Mouse (Mus musculus) kidney, postnatal 0 days (tissue): ENCODE results near the gene Zan. TPM values are rescaled to one million over a fixed set of nuclear protein-coding genes. Genes with fewer than 3 reads are reported as not detected.

Source experiments
- ATAC-seq: fragments of 200-750 bp; cut with Nextera tagmentation; replicated peaks from 2 replicates; pipeline ENCODE4 v1.8.0; 2017; ENCODE audit warnings: low read depth, moderate number of reproducible peaks, moderate TSS enrichment, moderate library complexity; ENCODE audit not compliant: low FRiP score
- DNase-seq: peaks from one replicate; pipeline ENCODE4 v3.0.0-alpha.2; 2016; ENCODE audit warnings: low spot score
- H3K27ac ChIP-seq: fragments of 300-500 bp; sonication (generic); 2 replicates; pipeline ENCODE4 v1.5.1; 2014; ENCODE audit warnings: mild to moderate bottlenecking
- H3K27me3 ChIP-seq: fragments of 300-500 bp; sonication (generic); 2 replicates; pipeline ENCODE4 v1.6.1; 2014; ENCODE audit warnings: low read length, mixed read lengths; ENCODE audit not compliant: insufficient read depth
- H3K36me3 ChIP-seq: fragments of 300-500 bp; sonication (generic); 2 replicates; pipeline ENCODE4 v1.6.1; 2014; ENCODE audit warnings: low read length, mixed read lengths; ENCODE audit not compliant: insufficient read depth
- H3K4me1 ChIP-seq: fragments of 300-500 bp; sonication (generic); replicated peaks from 2 replicates; pipeline ENCODE4 v1.6.1; 2014; ENCODE audit warnings: antibody characterized with exemption, low read length, mixed read lengths; ENCODE audit not compliant: insufficient read depth
- H3K4me2 ChIP-seq: fragments of 300-500 bp; sonication (generic); 2 replicates; pipeline ENCODE4 v1.6.1; 2014; ENCODE audit warnings: mild to moderate bottlenecking, low read length, moderate library complexity, mixed read lengths
- H3K4me3 ChIP-seq: fragments of 300-500 bp; sonication (generic); replicated peaks from 2 replicates; pipeline ENCODE4 v1.5.1; 2014; ENCODE audit warnings: low read depth, low read length
- H3K9ac ChIP-seq: fragments of 300-500 bp; sonication (generic); 2 replicates; pipeline ENCODE4 v1.6.1; 2014; ENCODE audit warnings: low read depth, low read length
- H3K9me3 ChIP-seq: fragments of 300-500 bp; sonication (generic); replicated peaks from 2 replicates; pipeline ENCODE4 v1.6.1; 2016; ENCODE audit warnings: low read length, inconsistent platforms, mixed read lengths
- CTCF ChIP-seq: IDR thresholded peaks from 2 replicates; pipeline ENCODE4 v1.5.1; 2016; ENCODE audit warnings: antibody characterized with exemption, low read depth, mild to moderate bottlenecking, moderate library complexity
- WGBS: fragments of 180-500 bp; shearing (Covaris S2); extraction: QIAGEN DNeasy Blood & Tissue Kit; methylation state at CpG from one replicate; pipeline ENCODE4 v1.1.7; 2014; 5-methylcytosine and 5-hydroxymethylcytosine counted together
- polyA plus RNA-seq: library from polyadenylated mRNA; unstranded; fragments of >200 nt; fragmentation: Nextera tagmentation; extraction: Ambion mirVana; gene quantifications from 2 replicates; pipeline ENCODE4 v1.2.1, GENCODE M21; 2015

Gene Zan
- polyA plus RNA-seq, 1 experiment from 2014 or later = 0.16 TPM

DNA sequence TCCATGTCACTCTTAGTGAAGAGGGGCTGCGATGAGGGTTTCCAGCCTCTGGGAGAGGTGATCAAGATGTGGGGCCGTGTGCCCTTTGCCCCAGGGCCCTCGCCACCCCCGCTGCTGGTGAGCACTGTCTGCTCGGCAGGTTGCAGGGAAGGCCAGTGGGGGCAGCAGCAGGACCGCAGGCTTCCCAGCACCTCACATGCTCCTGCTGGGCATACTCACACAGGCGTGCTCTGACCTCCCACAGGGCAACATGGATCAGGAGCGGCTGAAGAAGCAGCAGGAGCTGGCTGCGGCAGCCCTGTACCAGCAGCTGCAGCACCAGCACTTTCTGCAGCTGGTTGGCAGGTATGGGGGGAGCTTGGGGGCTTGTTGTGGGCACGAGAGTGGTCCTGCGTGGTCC is 45.8 kb upstream of the Zan start:
- H3K4me2 ChIP-seq = no peak overlapping the region
- TF ChIP-seq CTCF = no peak

DNA sequence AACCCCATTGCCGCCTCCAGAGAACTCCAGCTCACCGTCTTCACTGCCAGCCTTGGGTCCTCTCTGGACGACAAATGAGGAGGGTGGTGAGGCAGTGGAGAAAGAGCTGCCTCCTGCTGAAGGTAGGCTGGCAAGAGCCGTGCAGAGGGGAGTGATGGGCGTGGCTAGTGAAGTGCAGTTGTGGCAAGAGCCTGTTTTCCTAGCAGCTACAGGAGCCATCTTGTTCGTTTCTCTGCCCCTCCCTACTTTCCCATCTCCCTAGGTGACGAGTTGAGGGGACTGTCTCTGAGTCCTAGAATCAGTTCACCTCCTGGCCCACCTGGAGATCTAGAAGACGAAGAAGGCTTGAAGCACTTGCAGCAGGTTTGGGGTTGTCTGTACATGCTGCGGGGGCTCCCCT is 45.0 kb upstream of the Zan start:
- no peak for ATAC-seq
- no peak for TF ChIP-seq CTCF
- WGBS = 77% methylated on average over 9 of the region's 9 CpGs

More for the DNA sequence above, 45.8 kb upstream of the Zan start:
- H3K9me3 ChIP-seq = no peaks in the 10 kb centered on the region
- H3K36me3 ChIP-seq = peaks cover 71% of the 10 kb centered on the region
- no peaks in the 10 kb centered on the region for H3K4me1 ChIP-seq
- H3K27ac ChIP-seq = no peak overlapping the region
- WGBS = 79% methylated on average over 11 of the region's 11 CpGs
- no peaks in the 10 kb centered on the region for H3K27me3 ChIP-seq
- DNase-seq (no peak), ATAC-seq (no peak)
- no peak overlapping the region for H3K4me3 ChIP-seq
- no peak overlapping the region for H3K9ac ChIP-seq

DNA sequence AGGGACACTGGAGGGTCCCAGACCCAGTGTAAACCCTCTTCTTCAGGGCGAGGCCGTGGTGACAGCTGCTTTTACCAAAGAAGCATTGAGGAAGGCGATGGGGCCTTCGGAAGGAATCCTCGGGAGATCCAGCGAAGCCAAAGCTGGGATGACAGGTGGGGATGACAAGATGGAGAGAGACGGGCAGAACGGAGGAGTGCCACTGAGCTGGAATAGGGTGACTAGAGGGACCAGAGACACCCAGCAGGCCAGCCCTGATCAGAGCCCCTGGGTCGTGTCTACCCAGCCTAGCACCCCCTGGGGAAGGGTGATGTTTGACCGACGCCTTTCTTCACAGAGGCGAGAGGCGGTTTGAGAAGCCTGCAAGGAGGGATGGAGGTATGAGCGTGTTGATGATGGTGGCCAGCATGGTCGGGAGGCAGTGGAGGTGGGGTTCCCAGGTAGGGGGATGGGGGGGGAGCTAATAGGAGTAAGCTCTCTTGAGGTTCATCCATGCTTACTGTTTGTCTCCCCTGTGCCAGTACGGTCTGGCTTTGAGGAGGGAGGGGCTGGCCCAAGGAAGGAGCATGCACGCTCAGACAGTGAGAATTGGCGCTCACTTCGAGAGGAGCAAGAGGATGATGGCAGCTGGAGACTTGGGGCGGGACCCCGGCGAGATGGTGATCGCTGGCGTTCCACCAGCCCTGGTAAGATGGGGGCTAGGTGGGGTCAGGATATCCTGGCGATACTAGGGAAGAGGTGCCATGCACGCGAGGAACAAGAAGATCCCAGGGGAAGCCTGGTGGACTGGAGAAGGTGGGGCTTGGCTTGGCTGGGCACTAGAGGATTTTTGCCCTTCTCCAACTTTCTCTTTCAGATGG is 43.1 kb upstream of the Zan start:
- no peak for ATAC-seq
- WGBS = 88% methylated on average over 27 of the region's 27 CpGs
- H3K9ac ChIP-seq = no peak overlapping the region

More for the DNA sequence above, 45.0 kb upstream of the Zan start:
- Histone ChIP-seq H3K27ac (no peak overlapping the region), H3K4me2 (no peak overlapping the region), H3K4me1 (no peaks in the 10 kb centered on the region), H3K27me3 (no peaks in the 10 kb centered on the region), H3K36me3 (peaks cover 65% of the 10 kb centered on the region), H3K4me3 (no peak overlapping the region), H3K9ac (no peak overlapping the region), H3K9me3 (no peaks in the 10 kb centered on the region)
- DNase-seq = no peak

DNA sequence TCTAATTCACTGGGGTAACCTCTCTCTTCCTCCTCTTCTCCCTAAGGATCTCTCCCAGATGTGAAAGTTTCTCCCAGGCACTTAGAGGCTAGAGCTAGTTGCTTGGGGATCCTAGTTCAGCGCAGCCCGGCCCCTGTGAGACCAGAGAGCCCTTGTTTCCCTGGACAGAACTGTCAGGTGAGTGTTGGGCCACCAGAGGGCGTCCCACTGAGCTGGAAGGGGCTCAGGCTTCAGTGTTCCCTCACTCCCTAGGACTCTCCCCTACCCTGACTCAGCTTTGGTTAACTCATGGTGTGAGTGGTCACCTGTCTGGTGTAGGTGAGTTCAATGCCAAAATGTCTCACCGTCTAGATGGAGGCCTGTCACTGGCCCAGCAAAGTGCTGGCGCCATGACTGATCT is 41.6 kb upstream of the Zan start, which contains the start of gene Gigyf1:
Gene Gigyf1 (plus strand): TSS at position 113 of the 400 bp plus-strand sequence.
- no peaks in the 10 kb centered on the region for H3K27me3 ChIP-seq
- no peaks in the 10 kb centered on the region for H3K4me1 ChIP-seq
- TF ChIP-seq CTCF = peak; percentile 67
- DNase-seq (peak; percentile 43), ATAC-seq (no peak; the same call in 1 of the 2 replicates)
- no peaks in the 10 kb centered on the region for H3K9me3 ChIP-seq
- no peak within 1 kb of the TSS for H3K4me2 ChIP-seq
- peaks cover 47% of the 10 kb centered on the region for H3K36me3 ChIP-seq
- no peak within 1 kb of the TSS for H3K9ac ChIP-seq
- H3K27ac ChIP-seq = no peak within 1 kb of the TSS
- no peak within 1 kb of the TSS for H3K4me3 ChIP-seq
- WGBS = 75% methylated on average over 5 of the region's 5 CpGs

More for the DNA sequence above, 43.1 kb upstream of the Zan start:
- H3K36me3 ChIP-seq = peaks cover 57% of the 10 kb centered on the region
- H3K4me2 ChIP-seq = no peak overlapping the region
- no peaks in the 10 kb centered on the region for H3K27me3 ChIP-seq
- no peak overlapping the region for H3K4me3 ChIP-seq
- DNase-seq = no peak
- H3K27ac ChIP-seq = no peak overlapping the region
- TF ChIP-seq CTCF = no peak
- no peaks in the 10 kb centered on the region for H3K9me3 ChIP-seq
- H3K4me1 ChIP-seq = no peaks in the 10 kb centered on the region

DNA sequence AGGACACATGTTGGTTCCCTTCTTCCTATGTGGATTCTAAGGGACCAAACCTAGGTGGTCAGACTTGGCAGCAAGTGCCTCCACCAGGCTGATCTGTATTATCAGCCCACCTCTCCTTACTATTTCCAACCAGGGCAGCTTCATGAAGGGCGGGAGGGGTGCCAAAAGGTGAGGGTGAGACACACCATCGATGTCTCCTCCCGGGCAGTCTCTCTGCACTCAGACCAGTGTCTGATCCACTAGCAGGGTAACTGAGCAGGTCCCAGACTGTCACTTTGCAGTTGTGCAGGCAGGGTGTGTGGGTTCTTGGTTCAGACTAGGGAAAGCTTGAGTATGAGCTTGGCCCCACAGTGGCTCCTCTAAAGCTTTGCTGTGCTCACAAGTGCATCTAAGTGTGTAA is 37.9 kb upstream of the Zan start:
- Histone ChIP-seq H3K4me2 (no peak overlapping the region), H3K27ac (no peak overlapping the region), H3K4me1 (peaks cover 7% of the 10 kb centered on the region; the same call in 1 of the 2 replicates), H3K9me3 (no peaks in the 10 kb centered on the region), H3K27me3 (no peaks in the 10 kb centered on the region), H3K9ac (no peak overlapping the region), H3K36me3 (peaks cover 14% of the 10 kb centered on the region), H3K4me3 (no peak overlapping the region)
- DNase-seq = no peak
- no peak for TF ChIP-seq CTCF
- 95% methylated on average over 3 of the region's 3 CpGs for WGBS
- ATAC-seq = no peak

DNA sequence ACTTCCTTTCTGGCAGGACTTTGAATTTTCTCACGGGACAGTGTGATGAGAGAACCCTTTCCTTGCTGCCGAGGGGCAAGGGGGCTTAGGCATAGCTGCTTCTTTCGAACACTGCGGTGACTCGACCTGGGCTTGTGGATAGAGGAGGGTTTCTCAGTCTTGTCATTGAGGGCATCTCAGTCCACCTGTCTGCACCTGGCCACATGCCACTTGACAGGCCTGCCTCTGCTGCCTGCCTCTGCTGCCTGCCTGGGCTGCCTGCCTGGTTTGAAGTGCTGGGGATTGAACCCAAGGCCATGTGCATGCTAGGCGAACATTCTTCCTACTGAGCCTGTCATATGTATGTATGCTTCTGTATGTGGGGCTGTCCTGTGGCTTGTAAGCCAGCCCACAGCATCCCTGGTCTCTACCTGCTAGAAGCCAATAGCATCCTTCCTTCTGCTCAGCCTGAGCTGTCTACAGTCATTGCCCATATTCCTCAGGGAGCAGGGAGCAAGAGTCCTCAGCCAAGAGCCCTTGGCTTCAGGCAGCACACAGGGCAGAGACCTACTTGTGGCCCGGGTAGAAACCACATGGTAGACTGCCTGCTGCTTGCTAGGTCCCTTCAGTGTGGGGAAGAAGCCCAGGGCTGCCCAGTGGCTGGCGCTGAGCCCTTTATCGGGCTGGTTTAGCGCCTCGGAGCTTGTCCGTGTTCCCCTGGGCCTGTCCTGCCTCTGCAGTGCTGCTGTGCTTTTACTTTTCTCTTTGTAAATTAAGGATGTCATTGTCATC is 37.3 kb upstream of the Zan start:
- no peak overlapping the region for H3K4me2 ChIP-seq
- H3K27me3 ChIP-seq = no peaks in the 10 kb centered on the region
- H3K27ac ChIP-seq = no peak overlapping the region
- no peak overlapping the region; the same call in 1 of the 2 replicates for H3K9ac ChIP-seq
- H3K36me3 ChIP-seq = peaks cover 7% of the 10 kb centered on the region; the same call in 1 of the 2 replicates
- DNase-seq = no peak
- no peak overlapping the region for H3K4me3 ChIP-seq
- H3K4me1 ChIP-seq = peaks cover 7% of the 10 kb centered on the region; the same call in 1 of the 2 replicates
- no peak for ATAC-seq
- H3K9me3 ChIP-seq = no peaks in the 10 kb centered on the region
- no peak for TF ChIP-seq CTCF
- 85% methylated on average over 12 of the region's 12 CpGs for WGBS
